Mouse (Mus musculus) lung, embryonic 16.5 days (tissue): Measurements from ENCODE around the gene Zscan21. TPM values are rescaled to one million over a fixed set of nuclear protein-coding genes. Genes with fewer than 3 reads are reported as not detected.
A peak's percentile ranks its signal among the peaks of the same experiment; 100 is the strongest.

Source experiments
- ATAC-seq: fragments of 200-750 bp; cut with Nextera tagmentation; 2 replicates; pipeline ENCODE4 v1.8.0; 2017; ENCODE audit warnings: low read depth, mild to moderate bottlenecking, moderate library complexity
- H3K27ac ChIP-seq: fragments of 300-500 bp; sonication (generic); 2 replicates; pipeline ENCODE4 v1.5.1; 2014; ENCODE audit warnings: mild to moderate bottlenecking, control low read depth, low read length
- H3K27me3 ChIP-seq: fragments of 300-500 bp; sonication (generic); 2 replicates; pipeline ENCODE4 v1.6.1; 2014; ENCODE audit warnings: low read depth, low read length, mixed read lengths; ENCODE audit not compliant: control insufficient read depth, insufficient read depth
- H3K36me3 ChIP-seq: fragments of 300-500 bp; sonication (generic); 2 replicates; pipeline ENCODE4 v1.6.1; 2014; ENCODE audit warnings: low read length; ENCODE audit not compliant: control insufficient read depth, insufficient read depth
- H3K4me1 ChIP-seq: fragments of 300-500 bp; sonication (generic); replicated peaks from 2 replicates; pipeline ENCODE4 v1.6.1; 2014; ENCODE audit warnings: low read length, mixed read lengths; ENCODE audit not compliant: control insufficient read depth, insufficient read depth
- H3K4me2 ChIP-seq: fragments of 300-500 bp; sonication (generic); 2 replicates; pipeline ENCODE4 v1.6.1; 2014; ENCODE audit warnings: low read depth, low read length, control low read depth
- H3K4me3 ChIP-seq: fragments of 300-500 bp; sonication (generic); 2 replicates; pipeline ENCODE4 v1.5.1; 2014; ENCODE audit warnings: mild to moderate bottlenecking, low read length, control low read depth
- H3K9ac ChIP-seq: fragments of 300-500 bp; sonication (generic); 2 replicates; pipeline ENCODE4 v1.6.1; 2014; ENCODE audit warnings: low read length, control low read depth
- H3K9me3 ChIP-seq: fragments of 300-500 bp; sonication (generic); 2 replicates; pipeline ENCODE4 v1.6.1; 2016; ENCODE audit warnings: low read length; ENCODE audit not compliant: control insufficient read depth
- WGBS: fragments of 180-500 bp; shearing (Covaris S2); extraction: QIAGEN DNeasy Blood & Tissue Kit; methylation state at CpG from one replicate; pipeline ENCODE4 v1.1.7; 2014; 5-methylcytosine and 5-hydroxymethylcytosine counted together
- microRNA counts: library from miRNA; unstranded; fragments of <30 nt; microRNA quantifications from one replicate; lab custom pipeline; 2016
- microRNA-seq: library from miRNA; unstranded; fragments of <30 nt; microRNA quantifications from one replicate; pipeline ENCODE4, GENCODE M21; 2016
- polyA plus RNA-seq: library from polyadenylated mRNA; unstranded; fragments of >200 nt; fragmentation: Nextera tagmentation; extraction: Ambion mirVana; gene quantifications from 2 replicates; pipeline ENCODE4 v1.2.1, GENCODE M21; 2015

The Zscan21 gene
- polyA plus RNA-seq, 1 experiment from 2014 or later, result 57.9 TPM

DNA sequence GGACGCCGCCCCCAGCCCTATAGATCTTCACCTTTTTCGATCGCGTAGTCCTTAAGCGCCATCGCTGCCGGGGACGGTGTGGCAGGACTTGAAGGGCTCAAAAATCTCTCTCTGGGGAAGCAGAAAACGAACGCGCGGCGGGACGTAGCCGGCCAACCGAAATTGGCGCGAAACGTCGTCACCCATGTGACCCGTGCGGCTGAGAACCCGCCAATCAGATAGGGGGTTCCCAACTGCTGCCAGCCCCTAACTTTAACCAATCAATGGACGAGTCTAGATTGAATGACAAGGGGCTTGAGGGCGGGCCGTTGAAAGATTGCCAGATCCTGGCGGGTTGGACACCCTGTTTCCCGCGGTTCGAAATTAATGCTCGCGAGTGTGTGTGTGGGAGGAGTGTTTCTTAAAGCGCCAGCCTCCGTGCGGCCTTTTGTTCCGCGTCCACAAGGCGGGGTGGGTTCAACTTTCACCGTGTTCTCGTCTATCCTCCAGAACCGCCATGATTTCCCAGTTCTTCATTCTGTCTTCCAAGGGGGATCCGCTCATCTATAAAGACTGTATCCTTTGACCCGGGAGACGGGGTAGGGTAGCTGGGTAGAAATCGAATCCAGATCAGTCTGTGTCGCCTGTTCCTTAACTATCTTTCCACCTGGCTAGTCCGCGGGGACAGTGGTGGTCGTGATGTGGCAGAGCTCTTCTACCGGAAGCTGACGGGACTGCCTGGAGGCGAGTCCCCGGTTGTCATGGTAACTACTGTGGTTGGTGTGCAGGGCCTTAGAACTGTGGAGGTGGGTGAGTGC lies 55.2 kb downstream of the Zscan21 start, which contains the start of the genes Ap4m1 and Mcm7:
Ap4m1 (plus strand) TSS at position 308 of the 797 bp plus-strand sequence.
Mcm7 (minus strand) TSS at position 728 of the 797 bp plus-strand sequence.
- Histone ChIP-seq H3K9me3 (no peaks in the 10 kb centered on the region), H3K4me3 (peak within 1 kb of the TSS; percentile 86), H3K4me2 (peak within 1 kb of the TSS; percentile 86), H3K36me3 (peaks cover 36% of the 10 kb centered on the region), H3K27me3 (no peaks in the 10 kb centered on the region), H3K27ac (peak within 1 kb of the TSS; percentile 98), H3K9ac (peak within 1 kb of the TSS; percentile 85), H3K4me1 (peaks cover 17% of the 10 kb centered on the region)
- ATAC-seq, result peak; percentile 94
- WGBS, result under 1% methylated on average over 54 of the region's 54 CpGs

DNA sequence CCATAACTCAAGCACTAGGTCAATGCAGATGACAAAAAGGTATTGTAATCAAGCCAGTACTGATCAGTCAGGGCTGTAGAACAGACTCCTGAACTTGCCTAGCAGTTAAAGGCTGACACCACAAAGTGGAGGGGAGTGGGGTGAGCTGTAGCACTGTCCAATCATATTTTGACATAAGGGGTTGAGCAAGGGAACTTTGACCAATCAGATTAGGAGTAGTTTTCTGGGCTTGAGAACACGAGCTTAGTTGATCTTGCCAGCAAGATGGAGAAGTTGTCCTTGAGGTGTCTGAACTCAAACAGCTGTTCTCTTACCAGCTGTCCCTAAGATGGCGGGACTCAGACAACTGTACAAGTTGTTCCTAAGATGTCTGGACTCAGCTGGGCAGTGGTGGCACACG lies 56.5 kb downstream of the Zscan21 start:
- WGBS, result 66% methylated on average over 3 of the region's 3 CpGs
- Histone ChIP-seq H3K4me2 (peak overlapping the region; percentile 63), H3K27ac (0 out of 2 replicates have a peak overlapping the region, but pooled peaks have one; percentile 98), H3K36me3 (peaks cover 32% of the 10 kb centered on the region), H3K4me1 (peaks cover 17% of the 10 kb centered on the region), H3K27me3 (no peaks in the 10 kb centered on the region), H3K9ac (no peak overlapping the region), H3K9me3 (no peaks in the 10 kb centered on the region), H3K4me3 (no peak overlapping the region; the same call in 1 of the 2 replicates)
- ATAC-seq, result no peak

MicroRNA genes within 50 kb of the gene (microRNA counts, 519-probe panel; counts per million panel counts)
- 4,286 counts per million, percentile 87 among the panel's probes with 10 or more counts for microRNA mmu-miR-106b (lab: Ali Mortazavi, UCI)
- microRNA mmu-miR-25 (lab: Ali Mortazavi, UCI), result 5,089 counts per million, percentile 95 among the panel's probes with 10 or more counts
- microRNA mmu-miR-93 (lab: Ali Mortazavi, UCI), result 4,235 counts per million, percentile 85 among the panel's probes with 10 or more counts

Small RNA genes lying within 50 kb of the gene (microRNA-seq; reads per million reads assigned to microRNA genes)
- gene Mir106b, result 6,708 reads per million, percentile 92 among the genes with 10 or more reads in this experiment
- 565 reads per million, percentile 70 among the genes with 10 or more reads in this experiment for gene Mir25
- gene Mir93, result 9,171 reads per million, percentile 94 among the genes with 10 or more reads in this experiment

Other genes starting within 250 kb of the Zscan21 start
- gene Pilrb2, start 245.1 kb upstream of the Zscan21 start, polyA plus RNA-seq, result 1.1 and 1.5 TPM in 2 replicates
- gene Cyp3a13, start 195.3 kb upstream of the Zscan21 start, polyA plus RNA-seq, result 0.77 and 0.79 TPM in 2 replicates
- 0.08 and 0.10 TPM in 2 replicates for gene Gjc3, start 153.8 kb upstream of the Zscan21 start, polyA plus RNA-seq
- gene Azgp1, start 135.4 kb upstream of the Zscan21 start, polyA plus RNA-seq, result 1.1 TPM in 1 of 2 replicates, not detected in the other
- not detected in 2 replicates for gene Smok3a, start 95.6 kb upstream of the Zscan21 start, polyA plus RNA-seq
- gene Smok3b, start 95.5 kb upstream of the Zscan21 start, polyA plus RNA-seq, result not detected in 2 replicates
- gene Smok3c, start 63.7 kb upstream of the Zscan21 start, polyA plus RNA-seq, result not detected in 2 replicates
- 14.8 and 18.1 TPM in 2 replicates for gene Zkscan1, start 31.8 kb upstream of the Zscan21 start, polyA plus RNA-seq
- gene Zfp113, start 38.8 kb downstream of the Zscan21 start, polyA plus RNA-seq, result 22.8 and 24.0 TPM in 2 replicates
- gene Cops6, start 44.2 kb downstream of the Zscan21 start, polyA plus RNA-seq, result 292 and 301 TPM in 2 replicates
- gene Ap4m1, start 55.1 kb downstream of the Zscan21 start, polyA plus RNA-seq, result 26.2 and 27.4 TPM in 2 replicates
- 180 and 197 TPM in 2 replicates for gene Mcm7, start 55.5 kb downstream of the Zscan21 start, polyA plus RNA-seq
- 87.3 and 88.8 TPM in 2 replicates for gene Taf6, start 70.5 kb downstream of the Zscan21 start, polyA plus RNA-seq
- gene Cnpy4, start 70.6 kb downstream of the Zscan21 start, polyA plus RNA-seq, result 59.5 and 60.5 TPM in 2 replicates
- gene Mblac1, start 77.4 kb downstream of the Zscan21 start, polyA plus RNA-seq, result 7.6 and 8.8 TPM in 2 replicates
- gene Nxpe5, start 109.0 kb downstream of the Zscan21 start, polyA plus RNA-seq, result not detected in 2 replicates
- gene Lamtor4, start 138.6 kb downstream of the Zscan21 start, polyA plus RNA-seq, result 56.7 and 62.1 TPM in 2 replicates
- 3.8 and 6.2 TPM in 2 replicates for gene BC037034, start 147.1 kb downstream of the Zscan21 start, polyA plus RNA-seq
- gene Gal3st4, start 155.9 kb downstream of the Zscan21 start, polyA plus RNA-seq, result 1.2 and 1.5 TPM in 2 replicates
- gene Gm43720, start 163.1 kb downstream of the Zscan21 start, polyA plus RNA-seq, result 0.13 and 0.19 TPM in 2 replicates
- gene Gpc2, start 163.1 kb downstream of the Zscan21 start, polyA plus RNA-seq, result 16.7 and 17.1 TPM in 2 replicates
- gene Stag3, start 163.3 kb downstream of the Zscan21 start, polyA plus RNA-seq, result 3.5 and 4.4 TPM in 2 replicates
- 0.39 TPM in 1 of 2 replicates, not detected in the other for gene Pvrig, start 225.1 kb downstream of the Zscan21 start, polyA plus RNA-seq